Mouse (Mus musculus) testis, adult 2 months (tissue): ENCODE results near the gene Ptpn1. TPM values are rescaled to one million over a fixed set of nuclear protein-coding genes. Genes with fewer than 3 reads are reported as not detected.

Experiments used
- H3K27ac ChIP-seq: fragments of 200-500 bp; 2 replicates; pipeline ENCODE4 v1.5.1; 2012; ENCODE audit warnings: low read depth, low read length; ENCODE audit not compliant: control insufficient read depth, insufficient read depth
- H3K27me3 ChIP-seq: fragments of 200-500 bp; 2 replicates; pipeline ENCODE4 v1.6.1; 2012; ENCODE audit warnings: mild to moderate bottlenecking, low read length, moderate library complexity; ENCODE audit not compliant: control insufficient read depth, insufficient read depth
- H3K36me3 ChIP-seq: fragments of 200-500 bp; 2 replicates; pipeline ENCODE4 v1.6.1; 2012; ENCODE audit warnings: mild to moderate bottlenecking, low read length; ENCODE audit not compliant: control insufficient read depth, insufficient read depth
- H3K4me1 ChIP-seq: fragments of 200-500 bp; 2 replicates; pipeline ENCODE4 v1.6.1; 2012; ENCODE audit warnings: low read length; ENCODE audit not compliant: control insufficient read depth, insufficient read depth
- H3K4me3 ChIP-seq: fragments of 200-500 bp; 2 replicates; pipeline ENCODE4 v1.5.1; 2012; ENCODE audit warnings: low read depth, mild to moderate bottlenecking, low read length, moderate library complexity, mixed read lengths; ENCODE audit not compliant: control insufficient read depth
- CTCF ChIP-seq: fragments of 200-500 bp; IDR thresholded peaks from 2 replicates; pipeline ENCODE4 v1.5.1; 2012; ENCODE audit warnings: low read depth, mild to moderate bottlenecking, inconsistent platforms, low read length, moderate library complexity; ENCODE audit not compliant: control insufficient read depth, insufficient read depth, insufficient replicate concordance
- POLR2A ChIP-seq: fragments of 200-500 bp; IDR thresholded peaks from 2 replicates; pipeline ENCODE4 v1.6.1; 2012; ENCODE audit warnings: low read depth, mild to moderate bottlenecking, inconsistent platforms, low read length, moderate library complexity; ENCODE audit not compliant: control insufficient read depth
- polyA plus RNA-seq: library from polyadenylated mRNA; depleted of rRNA; stranded (reverse); fragments of >200 nt; gene quantifications from 2 replicates; pipeline ENCODE4 v1.2.3, GENCODE M21; 2012

Gene Ptpn1
- polyA plus RNA-seq, 1 experiment, result 30.9 TPM

DNA sequence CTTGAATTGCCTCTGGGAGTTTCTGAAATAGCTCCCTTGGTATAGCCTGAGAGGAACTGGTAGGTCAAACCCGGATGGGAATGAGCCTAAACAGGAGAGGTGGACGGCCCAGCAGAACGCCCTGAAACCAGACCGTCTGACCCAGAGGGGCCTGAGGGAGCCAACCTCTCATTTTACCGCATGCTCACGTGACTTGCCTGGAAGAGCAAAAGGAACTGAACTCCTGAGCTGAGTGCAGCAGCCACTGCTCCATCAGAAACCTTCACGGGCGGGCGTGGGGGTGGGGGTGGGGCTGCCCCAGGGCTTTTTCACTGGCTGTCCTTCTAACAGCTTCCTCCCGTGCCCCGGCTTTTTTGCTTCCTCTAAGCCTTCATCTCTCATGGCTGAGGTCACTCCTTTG, 79.0 kb downstream of the Ptpn1 start:
- H3K4me1 ChIP-seq, result no peaks in the 10 kb centered on the region
- H3K4me3 ChIP-seq, result no peak overlapping the region
- H3K27me3 ChIP-seq, result no peaks in the 10 kb centered on the region
- TF ChIP-seq POLR2A, result no peak
- no peak for TF ChIP-seq CTCF
- no peaks in the 10 kb centered on the region for H3K36me3 ChIP-seq
- H3K27ac ChIP-seq, result no peak overlapping the region

DNA sequence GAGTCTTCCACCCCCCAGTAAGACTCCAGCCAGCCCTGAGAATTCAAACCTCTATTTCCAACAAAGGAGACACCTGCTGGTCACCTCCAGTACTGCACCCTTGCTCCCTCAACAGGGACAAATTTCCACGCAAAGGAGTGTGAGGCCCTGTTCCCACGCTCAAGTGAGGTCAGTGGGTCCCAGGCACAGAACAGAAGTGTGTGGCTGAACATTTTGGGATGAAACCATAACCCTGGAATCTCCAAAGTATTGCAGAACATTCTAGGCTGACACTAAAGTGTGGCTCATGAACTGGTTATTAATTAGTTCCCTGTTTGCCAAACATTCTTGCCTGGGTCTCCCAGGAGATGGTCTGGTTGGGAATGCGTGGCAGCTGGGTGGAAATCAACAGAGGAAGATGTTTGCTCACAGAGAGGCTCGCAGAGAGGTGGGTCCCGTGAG, 85.1 kb downstream of the Ptpn1 start:
- Histone ChIP-seq H3K4me1 (no peaks in the 10 kb centered on the region), H3K36me3 (no peaks in the 10 kb centered on the region), H3K27me3 (no peaks in the 10 kb centered on the region), H3K27ac (no peak overlapping the region), H3K4me3 (no peak overlapping the region)
- TF ChIP-seq POLR2A, result no peak
- TF ChIP-seq CTCF, result peak; percentile 88; the same call in 1 of the 2 replicates

DNA sequence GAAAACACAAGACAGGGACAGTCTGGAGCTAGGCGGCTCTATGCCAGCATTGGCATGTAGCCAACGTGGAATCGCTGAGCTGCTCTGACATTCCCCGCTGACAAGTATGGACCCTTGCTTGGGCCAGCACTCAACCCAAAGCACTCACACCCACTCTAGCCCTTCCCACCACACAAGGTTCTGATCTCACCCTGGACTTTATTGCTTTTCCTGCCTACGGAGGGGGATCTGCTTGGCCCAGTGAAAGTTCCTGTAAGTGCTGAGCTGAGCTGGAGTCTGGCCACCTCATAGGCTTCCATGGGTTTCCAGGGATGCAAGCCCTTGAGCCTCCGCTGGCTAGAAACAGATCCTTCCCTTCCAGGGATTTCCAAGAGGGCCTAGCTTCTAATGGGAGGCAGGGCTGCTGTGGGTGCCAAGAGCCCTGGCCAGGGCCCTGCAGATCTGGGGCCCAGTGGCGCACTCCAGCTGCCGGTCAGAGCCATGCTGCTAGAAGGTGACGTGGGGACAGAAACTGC, 87.4 kb downstream of the Ptpn1 start:
- no peaks in the 10 kb centered on the region for H3K27me3 ChIP-seq
- no peaks in the 10 kb centered on the region for H3K4me1 ChIP-seq
- no peak overlapping the region for H3K27ac ChIP-seq
- TF ChIP-seq CTCF (no peak), POLR2A (no peak)
- H3K36me3 ChIP-seq, result no peaks in the 10 kb centered on the region
- H3K4me3 ChIP-seq, result no peak overlapping the region

DNA sequence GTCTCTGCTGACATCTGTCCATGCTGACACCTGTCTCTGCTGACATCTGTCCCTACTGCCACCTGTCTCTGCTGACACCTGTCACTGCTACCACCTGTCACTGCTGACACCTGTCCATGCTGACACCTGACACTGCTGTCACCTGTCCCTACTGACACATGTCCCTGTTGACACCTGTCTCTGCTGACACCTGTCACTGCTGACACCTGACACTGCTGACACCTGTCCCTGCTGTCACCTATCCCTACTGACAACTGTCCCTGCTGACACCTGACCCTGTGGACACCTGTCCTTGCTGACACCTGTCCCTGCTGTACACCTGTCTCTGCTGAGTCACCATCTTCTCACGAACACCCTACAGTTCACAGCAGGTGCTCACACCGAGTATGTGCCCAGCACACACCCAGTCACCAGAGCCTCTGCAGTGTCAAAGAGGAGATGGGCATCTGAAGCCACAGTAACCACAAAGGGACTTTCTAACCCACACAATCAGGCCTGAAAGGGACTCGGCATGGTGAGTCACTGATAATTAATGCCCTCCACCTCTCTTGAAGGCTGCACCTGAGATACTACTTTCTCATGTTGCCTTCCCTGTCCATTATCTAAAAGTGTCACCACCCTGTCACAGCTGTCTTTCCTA, 92.0 kb downstream of the Ptpn1 start:
- Histone ChIP-seq H3K4me1 (no peaks in the 10 kb centered on the region; the same call in 1 of the 2 replicates), H3K4me3 (no peak overlapping the region), H3K27ac (no peak overlapping the region), H3K27me3 (no peaks in the 10 kb centered on the region), H3K36me3 (no peaks in the 10 kb centered on the region)
- TF ChIP-seq POLR2A, result no peak
- TF ChIP-seq CTCF, result no peak

DNA sequence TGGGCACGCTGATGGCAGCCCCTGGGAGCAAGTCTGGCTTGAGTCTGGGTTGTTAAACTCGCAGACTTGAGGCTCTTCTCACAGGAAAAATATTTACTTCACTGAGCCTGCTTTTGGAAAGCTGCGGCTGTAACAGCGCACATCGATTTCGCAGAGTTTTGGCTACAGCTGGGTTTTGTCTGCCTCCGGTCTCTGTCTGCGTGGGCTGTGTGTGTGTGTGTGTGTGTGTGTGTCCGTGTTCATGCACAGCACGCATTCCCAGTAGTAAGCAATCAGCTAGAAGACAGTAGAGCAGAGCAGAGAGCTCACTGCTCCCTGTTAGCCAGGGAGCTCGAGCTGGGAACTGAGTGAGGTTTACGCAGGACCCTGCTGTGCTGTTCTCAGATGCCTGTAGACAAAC, 93.3 kb downstream of the Ptpn1 start:
- Histone ChIP-seq H3K4me3 (no peak overlapping the region), H3K27me3 (no peaks in the 10 kb centered on the region), H3K27ac (no peak overlapping the region; the same call in 1 of the 2 replicates), H3K4me1 (no peaks in the 10 kb centered on the region; the same call in 1 of the 2 replicates), H3K36me3 (no peaks in the 10 kb centered on the region)
- no peak for TF ChIP-seq POLR2A
- TF ChIP-seq CTCF, result no peak

DNA sequence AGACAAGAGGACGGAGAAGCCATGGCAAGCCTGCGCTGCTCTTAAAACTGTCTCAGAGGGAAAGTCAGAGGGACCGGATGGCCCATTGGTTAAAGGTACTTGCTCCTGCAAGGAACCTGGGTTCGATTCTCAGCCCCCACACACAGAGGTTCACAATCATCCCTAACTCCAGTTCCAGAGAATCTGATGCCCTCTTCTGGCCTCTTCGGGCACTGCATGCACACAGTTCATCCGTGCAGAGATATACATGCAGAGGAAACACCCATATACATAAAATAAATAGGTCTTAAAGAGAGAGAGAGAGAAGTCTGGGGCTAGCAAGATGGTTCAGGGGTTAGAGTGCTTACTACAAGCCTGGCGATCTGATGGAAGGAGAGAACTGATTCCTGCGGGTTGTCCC, 94.0 kb downstream of the Ptpn1 start:
- no peaks in the 10 kb centered on the region; the same call in 1 of the 2 replicates for H3K4me1 ChIP-seq
- no peaks in the 10 kb centered on the region for H3K27me3 ChIP-seq
- H3K36me3 ChIP-seq, result no peaks in the 10 kb centered on the region
- no peak overlapping the region for H3K27ac ChIP-seq
- TF ChIP-seq CTCF (no peak), POLR2A (no peak)
- H3K4me3 ChIP-seq, result no peak overlapping the region

DNA sequence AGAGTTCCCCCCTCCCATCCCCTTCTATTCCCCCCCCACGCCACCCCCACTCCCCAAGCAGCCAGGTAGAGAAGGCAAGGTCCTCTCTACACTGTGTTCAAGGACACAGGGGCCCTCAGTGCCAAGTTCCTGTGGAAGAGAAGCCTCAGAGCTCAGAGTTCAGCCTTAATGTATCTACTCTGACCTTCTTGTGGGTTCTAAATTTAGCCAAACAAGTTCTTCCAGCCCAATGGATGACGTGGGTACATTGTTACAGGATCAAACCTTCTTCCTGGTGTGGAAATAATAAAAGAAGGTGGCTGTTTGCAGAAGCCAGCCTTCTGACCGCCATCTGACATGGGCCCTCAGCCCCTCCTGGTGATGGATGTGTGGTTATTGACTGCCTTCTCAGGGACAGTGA, 94.6 kb downstream of the Ptpn1 start:
- no peaks in the 10 kb centered on the region for H3K27me3 ChIP-seq
- H3K4me1 ChIP-seq, result no peaks in the 10 kb centered on the region; the same call in 1 of the 2 replicates
- H3K36me3 ChIP-seq, result no peaks in the 10 kb centered on the region
- no peak overlapping the region for H3K27ac ChIP-seq
- TF ChIP-seq POLR2A (no peak), CTCF (no peak)
- H3K4me3 ChIP-seq, result no peak overlapping the region
